Mouse (Mus musculus) myocyte (in vitro differentiated cells): ENCODE data around the gene Dzip1.

Experiments used
- CEBPB ChIP-seq: IDR thresholded peaks from 2 replicates; pipeline ENCODE4 v1.6.1; 2011; ENCODE audit warnings: mild to moderate bottlenecking, moderate library complexity; ENCODE audit not compliant: poor library complexity, insufficient read depth, severe bottlenecking
- E2F4 ChIP-seq: IDR thresholded peaks from one replicate; pipeline ENCODE4 v1.6.1; 2011; ENCODE audit warnings: mild to moderate bottlenecking, control low read depth, moderate library complexity; ENCODE audit not compliant: insufficient read depth
- MAX ChIP-seq: IDR thresholded peaks from one replicate; pipeline ENCODE4 v1.6.1; 2011; ENCODE audit warnings: low read depth, mild to moderate bottlenecking, control low read depth
- MYOD1 ChIP-seq, 3 experiments: IDR thresholded peaks; one replicate each; pipeline ENCODE4 v1.6.1; 2011; ENCODE audit warnings: control low read depth in 2 of 3, low read depth in 2 of 3, mild to moderate bottlenecking in 2 of 3, moderate library complexity in 1 of 3; ENCODE audit not compliant: insufficient read length in 2 of 3, control insufficient read depth in 1 of 3
- MYOG ChIP-seq, 3 experiments: IDR thresholded peaks; one replicate each; pipeline ENCODE4 v1.6.1; 2011; ENCODE audit warnings: control low read depth in 2 of 3, low read depth in 2 of 3, mild to moderate bottlenecking in 2 of 3; ENCODE audit not compliant: insufficient read length in 2 of 3, control insufficient read depth in 1 of 3, insufficient read depth in 1 of 3
- POLR2A ChIP-seq: IDR thresholded peaks from one replicate; pipeline ENCODE4 v1.6.1; 2011; ENCODE audit warnings: low read depth, mild to moderate bottlenecking, control low read depth, moderate library complexity; ENCODE audit not compliant: insufficient read length
- POLR2AphosphoS2 ChIP-seq: IDR thresholded peaks from one replicate; pipeline ENCODE4 v1.6.1; 2011; ENCODE audit warnings: low read depth, control low read depth; ENCODE audit not compliant: insufficient read length
- REST ChIP-seq: IDR thresholded peaks from one replicate; pipeline ENCODE4 v1.6.1; 2011; ENCODE audit warnings: mild to moderate bottlenecking, control low read depth, moderate library complexity; ENCODE audit not compliant: insufficient read depth, insufficient read length
- SRF ChIP-seq: IDR thresholded peaks from one replicate; pipeline ENCODE4 v1.6.1; 2011; ENCODE audit warnings: low read depth; ENCODE audit not compliant: control insufficient read depth, insufficient read length
- TCF12 ChIP-seq: IDR thresholded peaks from one replicate; pipeline ENCODE4 v1.6.1; 2011; ENCODE audit warnings: mild to moderate bottlenecking, control low read depth; ENCODE audit not compliant: poor library complexity, insufficient read depth, severe bottlenecking
- TCF3 ChIP-seq: IDR thresholded peaks from one replicate; pipeline ENCODE4 v1.6.1; 2011; ENCODE audit warnings: low read depth, control low read depth; ENCODE audit not compliant: insufficient read length
- USF1 ChIP-seq: IDR thresholded peaks from one replicate; pipeline ENCODE4 v1.6.1; 2011; ENCODE audit warnings: low read depth, mild to moderate bottlenecking, control low read depth, moderate library complexity

GRCm38 (mm10) chr14:118869712-118870111, 55.5 kb downstream of the Dzip1 start:
- TF ChIP-seq TCF12 (no peak), USF1 (no peak), POLR2A (no peak), MAX (no peak), TCF3 (no peak), CEBPB (no peak), E2F4 (no peak), POLR2AphosphoS2 (no peak), MYOG (IDR thresholded peaks at IDR 0.05; ENCODE audit: control insufficient read depth in 1 of 3, insufficient read depth in 1 of 3, insufficient read length in 2 of 3, low read depth in 2 of 3) (no peak), MYOD1 (IDR thresholded peaks at IDR 0.05; ENCODE audit: control insufficient read depth in 1 of 3, insufficient read length in 2 of 3, low read depth in 2 of 3) (no peak), REST (no peak), SRF (no peak)
